Mouse (Mus musculus) cerebellum, postnatal 4 days (tissue): ENCODE data around the gene Dnaic1.
A peak's percentile ranks its signal among the peaks of the same experiment; 100 is the strongest.

Experiments
- DNase-seq, 2 experiments: peaks; one replicate each; pipeline ENCODE4 v3.0.0; 2022; ENCODE audit warnings: low spot score in 2 of 2, mixed read lengths in 1 of 2

The Dnaic1 gene

DNA sequence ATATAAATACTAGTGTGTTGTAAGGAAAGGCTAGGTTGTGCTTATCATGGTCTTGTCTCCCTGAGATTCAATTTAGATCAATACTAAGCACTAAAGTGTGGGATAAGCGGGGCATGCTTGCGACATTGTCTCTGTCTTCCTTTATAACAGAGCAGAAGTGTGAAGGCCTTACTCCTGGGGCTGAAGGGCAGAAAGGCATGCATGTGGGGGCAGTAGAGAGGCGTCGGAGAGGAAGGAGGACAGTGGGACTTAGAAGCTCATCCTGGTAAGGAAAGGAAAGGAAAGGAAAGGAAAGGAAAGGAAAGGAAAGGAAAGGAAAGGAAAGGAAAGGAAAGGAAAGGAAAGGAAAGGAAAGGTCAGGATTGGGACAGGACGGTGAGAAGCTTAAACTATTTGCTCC, 1.9 kb downstream of the Dnaic1 start:
- DNase-seq, result no peak

GRCm38 (mm10) chr4:41573492-41573891, 3.9 kb downstream of the Dnaic1 start:
- DNase-seq, result no peak

- DNase-seq, result no peak
Measured at GRCm38 (mm10) chr4:41575914-41576313, 6.3 kb downstream of the Dnaic1 start.

DNA sequence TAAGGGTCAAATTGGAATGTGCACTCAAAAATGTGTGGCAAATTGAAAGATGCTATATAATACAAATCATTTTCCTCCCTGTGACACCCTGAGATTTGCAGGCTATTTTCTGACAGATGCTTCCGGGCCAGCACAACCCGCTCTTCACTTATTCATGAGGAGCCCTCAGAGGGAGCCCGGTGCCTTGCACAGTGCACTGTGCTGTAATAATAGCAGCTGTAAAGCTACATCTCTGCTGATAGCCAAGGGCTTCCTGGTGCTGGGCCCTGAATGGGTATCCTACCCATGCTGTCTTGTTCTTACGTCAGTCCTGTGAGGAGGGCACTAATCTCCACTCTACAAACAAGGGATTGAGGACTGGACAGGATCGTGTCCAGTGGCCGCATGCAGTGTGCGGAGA, 13.8 kb downstream of the Dnaic1 start:
- DNase-seq, result no peak

GRCm38 (mm10) chr4:41602818-41603217, 33.2 kb downstream of the Dnaic1 start:
- no peak for DNase-seq

GRCm38 (mm10) chr4:41604476-41605396, 35.2 kb downstream of the Dnaic1 start:
- DNase-seq, result peak in 1 of 2 experiments; percentile 54

DNA sequence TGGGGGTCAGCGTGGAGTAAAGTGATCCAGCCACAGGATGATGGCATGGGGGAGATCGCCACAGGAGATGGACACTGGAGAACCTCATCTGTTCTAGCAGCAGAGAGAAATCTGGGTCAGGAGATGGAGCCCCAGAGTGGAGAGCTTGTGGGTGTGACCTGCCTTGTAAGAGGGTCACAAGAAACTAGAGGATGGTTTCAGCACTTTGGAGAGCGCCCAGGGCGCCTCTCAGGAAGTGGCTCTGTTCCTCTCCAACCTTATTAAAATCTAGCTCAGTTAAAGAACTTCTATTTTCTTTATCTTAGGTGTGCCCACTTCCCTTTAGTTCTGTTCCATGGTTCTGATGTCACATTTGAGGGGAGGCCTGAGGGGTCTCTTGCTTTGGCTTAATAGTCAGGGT, 37.2 kb downstream of the Dnaic1 start:
- DNase-seq, result no peak

GRCm38 (mm10) chr4:41609681-41610593, 40.4 kb downstream of the Dnaic1 start:
- no peak for DNase-seq

GRCm38 (mm10) chr4:41610594-41610980, 41.0 kb downstream of the Dnaic1 start:
- DNase-seq, result no peak

- DNase-seq, result peak; percentile 48 to 72
Measured at GRCm38 (mm10) chr4:41612166-41612565, 42.6 kb downstream of the Dnaic1 start.

- peak; percentile 82 to 91 for DNase-seq
Measured at GRCm38 (mm10) chr4:41614156-41614555, 44.6 kb downstream of the Dnaic1 start.

GRCm38 (mm10) chr4:41615661-41616599, 46.4 kb downstream of the Dnaic1 start:
- DNase-seq, result peak in 1 of 2 experiments; percentile 70

- peak in 1 of 2 experiments; percentile 73 for DNase-seq
Measured at GRCm38 (mm10) chr4:41618916-41619746, 49.6 kb downstream of the Dnaic1 start.

DNA sequence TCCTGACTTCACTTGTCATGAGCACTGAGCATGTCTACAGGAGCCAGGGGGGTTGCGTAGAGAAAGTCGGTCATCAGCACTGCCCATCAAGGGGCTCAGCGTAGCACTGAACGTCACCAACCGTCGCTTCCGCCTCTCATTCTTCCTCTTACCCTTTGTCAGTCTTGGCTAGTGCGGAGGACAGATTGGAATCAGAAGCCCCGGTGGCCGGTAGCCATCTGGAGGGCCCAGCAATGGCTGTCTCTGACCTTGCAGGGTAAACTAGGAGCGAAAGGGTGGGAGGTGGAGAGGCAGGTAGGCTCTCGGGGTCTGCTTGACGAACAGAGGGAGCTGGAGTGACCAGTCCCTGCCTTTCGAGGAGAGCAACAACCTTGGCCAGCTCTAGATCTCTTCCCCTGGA, 52.5 kb downstream of the Dnaic1 start:
- no peak for DNase-seq

- no peak for DNase-seq
Measured at GRCm38 (mm10) chr4:41628202-41628927, 58.8 kb downstream of the Dnaic1 start.

- no peak for DNase-seq
Measured at GRCm38 (mm10) chr4:41630196-41630595, 60.6 kb downstream of the Dnaic1 start.

DNA sequence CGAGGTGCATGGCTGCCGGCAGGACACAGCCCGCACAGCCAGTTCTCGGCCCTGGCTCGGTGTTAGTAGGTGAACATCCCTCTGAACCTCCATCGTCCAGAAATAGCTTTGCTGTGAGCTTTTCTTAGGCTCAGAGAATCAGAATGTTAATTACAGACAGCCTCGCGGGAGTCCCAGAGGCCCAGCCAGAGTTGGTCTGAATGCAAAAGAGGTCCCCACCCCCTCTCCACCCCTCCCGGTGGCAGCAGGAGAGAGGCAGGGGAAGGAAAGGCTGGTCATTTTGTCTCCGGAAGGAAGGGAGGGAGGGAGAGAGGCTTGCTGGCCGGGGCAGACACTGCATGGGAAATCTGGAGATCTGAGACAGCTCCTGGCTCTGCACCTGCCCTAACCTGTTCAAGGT, 61.8 kb downstream of the Dnaic1 start:
- peak in 1 of 2 experiments; percentile 36 for DNase-seq

- DNase-seq, result no peak
Measured at GRCm38 (mm10) chr4:41633001-41633400, 63.4 kb downstream of the Dnaic1 start.

- no peak for DNase-seq
Measured at GRCm38 (mm10) chr4:41634631-41635030, 65.1 kb downstream of the Dnaic1 start.

- DNase-seq, result no peak
Measured at GRCm38 (mm10) chr4:41635224-41635623, 65.6 kb downstream of the Dnaic1 start.
